Mouse (Mus musculus) forebrain, embryonic 14.5 days (tissue): ENCODE results near the gene Hacd1. TPM values are rescaled to one million over a fixed set of nuclear protein-coding genes. Genes with fewer than 3 reads are reported as not detected.

ENCODE experiments used
- ATAC-seq: fragments of 200-750 bp; cut with Nextera tagmentation; 2 replicates; pipeline ENCODE4 v1.8.0; 2017; ENCODE audit warnings: mild to moderate bottlenecking, moderate library complexity
- DNase-seq: peaks from one replicate; pipeline ENCODE4 v3.0.0-alpha.2; 2015; ENCODE audit warnings: low spot score
- H3K27ac ChIP-seq: fragments of 300-500 bp; sonication (generic); 2 replicates; pipeline ENCODE4 v1.5.1; 2014; ENCODE audit warnings: low read depth, mild to moderate bottlenecking, control low read depth, low read length, moderate library complexity
- H3K27me3 ChIP-seq: fragments of 300-500 bp; sonication (generic); replicated peaks from 2 replicates; pipeline ENCODE4 v1.6.1; 2014; ENCODE audit warnings: low read length, control low read depth, mixed read lengths; ENCODE audit not compliant: control insufficient read depth, insufficient read depth
- H3K36me3 ChIP-seq: fragments of 300-500 bp; sonication (generic); 2 replicates; pipeline ENCODE4 v1.6.1; 2014; ENCODE audit warnings: low read length, control low read depth; ENCODE audit not compliant: control insufficient read depth, insufficient read depth
- H3K4me1 ChIP-seq: fragments of 300-500 bp; sonication (generic); 2 replicates; pipeline ENCODE4 v1.6.1; 2014; ENCODE audit warnings: antibody characterized with exemption, low read length, control low read depth; ENCODE audit not compliant: control insufficient read depth, insufficient read depth
- H3K4me2 ChIP-seq: fragments of 300-500 bp; sonication (generic); 2 replicates; pipeline ENCODE4 v1.6.1; 2014; ENCODE audit warnings: mild to moderate bottlenecking, control low read depth, low read length
- H3K4me3 ChIP-seq: fragments of 300-500 bp; sonication (generic); 2 replicates; pipeline ENCODE4 v1.5.1; 2014; ENCODE audit warnings: low read depth, low read length, control low read depth
- H3K9ac ChIP-seq: fragments of 300-500 bp; sonication (generic); 2 replicates; pipeline ENCODE4 v1.6.1; 2014; ENCODE audit warnings: mild to moderate bottlenecking, low read length, control low read depth, moderate library complexity
- H3K9me3 ChIP-seq: fragments of 300-500 bp; sonication (generic); replicated peaks from 2 replicates; pipeline ENCODE4 v1.6.1; 2016; ENCODE audit warnings: low read length, control low read depth, mixed read lengths; ENCODE audit not compliant: control insufficient read depth
- WGBS: fragments of 180-500 bp; shearing (Covaris S2); extraction: QIAGEN DNeasy Blood & Tissue Kit; methylation state at CpG from one replicate; pipeline ENCODE4 v1.1.7; 2014; 5-methylcytosine and 5-hydroxymethylcytosine counted together
- polyA plus RNA-seq: library from polyadenylated mRNA; unstranded; fragments of >200 nt; fragmentation: Nextera tagmentation; extraction: Ambion mirVana; gene quantifications from 2 replicates; pipeline ENCODE4 v1.2.1, GENCODE M21; 2014

Hacd1 gene
- polyA plus RNA-seq, 1 experiment from 2014 or later = 69.7 TPM

DNA sequence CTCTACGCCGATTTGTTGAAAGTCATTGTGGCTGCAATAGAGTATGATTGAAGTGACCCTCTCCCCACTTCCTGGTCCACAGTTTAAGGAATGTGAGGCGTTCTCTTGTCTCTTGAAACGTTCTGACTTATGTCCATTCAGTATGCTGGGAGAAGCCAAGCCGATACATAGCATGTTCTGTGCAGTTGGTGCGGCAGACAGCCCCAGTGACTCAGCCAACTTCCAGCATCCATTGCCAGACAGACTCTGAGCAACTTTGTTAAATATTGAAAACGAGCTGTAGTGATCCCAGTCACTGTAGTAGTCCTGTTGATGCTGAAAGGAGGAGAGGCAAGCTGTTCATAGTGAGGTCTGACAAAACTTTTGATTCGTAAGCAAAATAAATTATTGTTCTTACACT, 14.5 kb upstream of the Hacd1 start:
- H3K4me1 ChIP-seq = peaks cover 12% of the 10 kb centered on the region
- H3K4me3 ChIP-seq = no peak overlapping the region
- H3K36me3 ChIP-seq = no peaks in the 10 kb centered on the region
- H3K4me2 ChIP-seq = no peak overlapping the region
- ATAC-seq (no peak), DNase-seq (no peak)
- 84% methylated on average over 8 of the region's 8 CpGs for WGBS
- no peak overlapping the region for H3K27ac ChIP-seq
- no peaks in the 10 kb centered on the region for H3K9me3 ChIP-seq
- no peaks in the 10 kb centered on the region for H3K27me3 ChIP-seq
- no peak overlapping the region for H3K9ac ChIP-seq

DNA sequence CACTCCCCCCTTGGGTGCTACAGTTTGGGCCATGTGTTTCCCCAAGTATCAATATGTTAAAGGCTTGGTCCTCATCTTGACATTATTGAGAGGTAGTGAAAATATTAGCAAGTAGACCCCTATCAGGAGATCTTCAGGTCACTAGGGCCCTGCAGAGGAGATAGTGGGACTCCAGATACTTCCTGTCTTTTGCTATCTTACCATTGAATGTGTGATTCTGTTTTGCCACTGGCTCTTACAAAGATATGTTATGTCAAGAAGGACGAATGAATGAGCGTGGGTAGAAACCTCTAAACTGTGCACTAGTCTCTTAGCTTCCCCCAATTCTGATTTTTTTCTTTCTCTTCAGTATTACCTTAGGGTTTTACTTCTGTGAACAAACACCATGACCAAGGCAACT, 13.1 kb upstream of the Hacd1 start:
- H3K36me3 ChIP-seq = no peaks in the 10 kb centered on the region
- H3K9me3 ChIP-seq = no peaks in the 10 kb centered on the region
- H3K4me2 ChIP-seq = no peak overlapping the region
- no peaks in the 10 kb centered on the region for H3K27me3 ChIP-seq
- H3K27ac ChIP-seq = no peak overlapping the region
- DNase-seq (no peak), ATAC-seq (no peak)
- H3K4me3 ChIP-seq = no peak overlapping the region
- WGBS = 90% methylated on average over 2 of the region's 2 CpGs
- H3K9ac ChIP-seq = no peak overlapping the region
- H3K4me1 ChIP-seq = peaks cover 5% of the 10 kb centered on the region; the same call in 1 of the 2 replicates

- DNase-seq (no peak), ATAC-seq (no peak)
- H3K9ac ChIP-seq = no peak overlapping the region
- no peak overlapping the region for H3K4me3 ChIP-seq
- no peaks in the 10 kb centered on the region for H3K9me3 ChIP-seq
- 78% methylated on average over 2 of the region's 2 CpGs for WGBS
- H3K27me3 ChIP-seq = no peaks in the 10 kb centered on the region
- no peak overlapping the region for H3K27ac ChIP-seq
- no peak overlapping the region for H3K4me2 ChIP-seq
- no peaks in the 10 kb centered on the region for H3K4me1 ChIP-seq
- no peaks in the 10 kb centered on the region for H3K36me3 ChIP-seq
Measured at GRCm38 (mm10) chr2:14065704-14066650, 10.0 kb upstream of the Hacd1 start.

DNA sequence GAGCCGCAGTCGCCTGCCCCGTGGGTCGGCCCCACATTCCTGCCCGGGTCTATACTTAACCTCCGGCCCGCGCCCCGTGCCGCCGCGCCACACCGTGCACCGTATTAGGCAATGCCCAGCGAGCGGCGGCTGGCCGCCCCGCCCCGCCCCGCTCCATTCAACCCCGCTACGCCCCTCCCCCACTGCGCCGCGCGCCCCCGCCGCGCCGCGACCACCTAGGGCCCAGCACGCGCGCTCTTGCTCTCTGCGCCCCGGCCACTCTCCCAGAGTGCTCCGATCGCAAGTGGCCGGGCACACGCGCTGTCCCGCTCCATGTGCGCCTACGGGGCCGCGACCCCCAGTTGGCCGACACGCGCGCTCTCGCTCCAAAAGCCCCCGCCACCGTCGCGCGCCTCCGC, 768 bp downstream of the Hacd1 start:
- H3K27me3 ChIP-seq = no peaks in the 10 kb centered on the region
- H3K4me1 ChIP-seq = peaks cover 3% of the 10 kb centered on the region; the same call in 1 of the 2 replicates
- peak overlapping the region; percentile 88 for H3K27ac ChIP-seq
- H3K4me2 ChIP-seq = peak overlapping the region; percentile 74
- no peak for DNase-seq
- under 1% methylated on average over 55 of the region's 58 CpGs for WGBS
- H3K4me3 ChIP-seq = peak overlapping the region; percentile 65
- no peaks in the 10 kb centered on the region for H3K36me3 ChIP-seq
- H3K9ac ChIP-seq = peak overlapping the region; percentile 79
- ATAC-seq = peak; percentile 93
- no peaks in the 10 kb centered on the region for H3K9me3 ChIP-seq

- Histone ChIP-seq H3K27me3 (no peaks in the 10 kb centered on the region), H3K9ac (peak overlapping the region; percentile 79), H3K4me2 (peak overlapping the region; percentile 74), H3K27ac (peak overlapping the region; percentile 88), H3K36me3 (no peaks in the 10 kb centered on the region), H3K9me3 (no peaks in the 10 kb centered on the region), H3K4me3 (peak overlapping the region; percentile 65), H3K4me1 (peaks cover 3% of the 10 kb centered on the region; the same call in 1 of the 2 replicates)
- WGBS = 7% methylated on average over 6 of the region's 6 CpGs
- DNase-seq (no peak), ATAC-seq (peak; percentile 5)
Measured at GRCm38 (mm10) chr2:14054716-14055115, 1.2 kb downstream of the Hacd1 start.

GRCm38 (mm10) chr2:14054163-14054562, 1.8 kb downstream of the Hacd1 start:
- no peak overlapping the region for H3K27ac ChIP-seq
- H3K4me1 ChIP-seq = peaks cover 3% of the 10 kb centered on the region; the same call in 1 of the 2 replicates
- DNase-seq (no peak), ATAC-seq (no peak)
- H3K9me3 ChIP-seq = no peaks in the 10 kb centered on the region
- H3K9ac ChIP-seq = no peak overlapping the region
- H3K27me3 ChIP-seq = no peaks in the 10 kb centered on the region
- WGBS = 68% methylated on average over 3 of the region's 3 CpGs
- no peaks in the 10 kb centered on the region for H3K36me3 ChIP-seq
- peak overlapping the region; percentile 2 for H3K4me2 ChIP-seq
- H3K4me3 ChIP-seq = no peak overlapping the region

GRCm38 (mm10) chr2:14053618-14054017, 2.3 kb downstream of the Hacd1 start:
- Histone ChIP-seq H3K9ac (no peak overlapping the region), H3K27ac (no peak overlapping the region), H3K4me1 (peaks cover 3% of the 10 kb centered on the region; the same call in 1 of the 2 replicates), H3K27me3 (no peaks in the 10 kb centered on the region), H3K9me3 (no peaks in the 10 kb centered on the region), H3K4me2 (no peak overlapping the region), H3K36me3 (no peaks in the 10 kb centered on the region), H3K4me3 (no peak overlapping the region)
- DNase-seq (no peak), ATAC-seq (no peak)
- WGBS = 40% methylated on average over 3 of the region's 3 CpGs

DNA sequence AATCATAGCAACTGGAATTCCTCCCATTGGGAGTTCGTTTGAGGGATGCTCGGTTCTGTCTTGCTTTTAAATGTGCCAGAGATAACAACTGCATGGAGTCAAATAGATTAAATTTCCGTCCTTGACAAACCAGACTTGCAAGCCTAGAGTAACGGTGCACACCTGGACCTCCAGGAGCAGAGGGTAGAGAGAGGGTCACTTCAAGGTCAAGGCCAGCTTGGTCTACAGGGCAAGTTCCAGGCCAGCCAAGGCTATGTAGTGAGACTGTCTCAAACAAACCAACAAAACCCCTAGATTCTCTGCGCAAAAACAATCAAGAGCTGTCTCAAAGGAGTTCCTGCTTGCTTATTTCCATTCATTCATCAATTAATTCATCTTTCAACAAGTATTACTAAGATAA, 7.1 kb downstream of the Hacd1 start:
- Histone ChIP-seq H3K4me1 (no peaks in the 10 kb centered on the region), H3K4me2 (no peak overlapping the region), H3K9ac (no peak overlapping the region), H3K27me3 (no peaks in the 10 kb centered on the region), H3K36me3 (no peaks in the 10 kb centered on the region), H3K9me3 (no peaks in the 10 kb centered on the region), H3K27ac (no peak overlapping the region), H3K4me3 (no peak overlapping the region)
- DNase-seq (no peak), ATAC-seq (peak; percentile 40; the same call in 1 of the 2 replicates)
- 73% methylated on average over 5 of the region's 5 CpGs for WGBS

DNA sequence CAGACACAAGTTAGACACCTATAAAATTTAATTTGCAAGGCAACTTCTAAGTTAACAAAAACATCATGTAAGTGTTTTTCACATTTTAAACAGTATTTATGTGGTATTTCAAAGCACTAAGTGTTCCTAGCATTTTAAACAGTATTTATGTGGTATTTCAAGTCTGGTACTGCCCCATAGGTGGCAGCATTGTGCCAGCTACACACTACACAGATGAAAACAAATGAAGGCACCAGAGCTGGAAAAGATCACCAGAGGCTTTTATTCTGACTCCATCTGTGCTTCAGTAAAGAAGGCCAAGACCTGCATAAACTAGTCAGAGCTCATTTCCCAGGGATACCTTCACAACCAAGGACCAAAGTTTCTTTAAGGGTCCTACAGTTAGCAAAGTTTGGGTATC, 7.6 kb downstream of the Hacd1 start:
- no peaks in the 10 kb centered on the region for H3K4me1 ChIP-seq
- H3K4me3 ChIP-seq = no peak overlapping the region
- H3K36me3 ChIP-seq = no peaks in the 10 kb centered on the region
- H3K9ac ChIP-seq = no peak overlapping the region
- no peaks in the 10 kb centered on the region for H3K9me3 ChIP-seq
- no peaks in the 10 kb centered on the region for H3K27me3 ChIP-seq
- DNase-seq (peak; percentile 91), ATAC-seq (peak; percentile 86)
- H3K27ac ChIP-seq = no peak overlapping the region
- H3K4me2 ChIP-seq = no peak overlapping the region
